Mouse (Mus musculus) C2C12 (cell line): ENCODE data around the gene Cdk5.

Source experiments
- CTCF ChIP-seq: IDR thresholded peaks from one replicate; pipeline ENCODE4 v1.5.1; 2011; ENCODE audit not compliant: control insufficient read depth, insufficient read depth, insufficient read length
- MAX ChIP-seq: IDR thresholded peaks from one replicate; pipeline ENCODE4 v1.6.1; 2011; ENCODE audit warnings: mild to moderate bottlenecking, control low read depth

DNA sequence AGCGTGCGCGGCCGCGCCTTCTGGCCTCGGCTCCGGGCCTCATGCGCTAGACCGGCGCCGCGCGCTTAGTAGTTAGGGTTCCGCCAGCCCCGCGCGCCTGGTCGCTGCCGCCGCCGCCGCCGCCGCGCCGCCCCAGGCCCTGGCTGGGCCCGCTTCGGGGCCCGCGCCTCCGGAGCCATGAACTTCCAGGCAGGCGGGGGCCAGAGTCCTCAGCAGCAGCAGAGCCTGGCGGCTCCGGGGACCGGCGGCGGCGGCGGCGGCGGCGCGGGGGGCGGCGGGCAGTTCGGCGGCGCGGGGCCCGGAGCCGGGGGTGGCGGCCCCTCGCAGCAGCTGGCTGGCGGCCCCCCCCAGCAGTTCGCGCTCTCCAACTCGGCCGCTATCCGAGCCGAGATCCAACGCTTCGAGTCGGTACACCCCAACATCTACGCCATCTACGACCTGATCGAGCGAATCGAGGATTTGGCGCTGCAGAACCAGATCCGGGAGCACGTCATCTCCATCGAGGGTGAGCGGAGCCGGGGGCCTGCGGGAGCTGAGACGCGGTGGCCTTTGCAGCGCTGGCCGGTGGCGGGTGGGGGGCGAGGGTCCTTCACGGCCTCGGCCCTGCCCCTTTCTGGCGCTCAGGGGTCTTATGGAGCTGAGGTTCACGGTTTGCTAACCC lies 28.8 kb upstream of the Cdk5 start, which contains the start of gene Agap3:
- TF ChIP-seq CTCF (no peak), MAX (no peak)
